Mouse (Mus musculus) A20 (cell line): ENCODE measurements around the gene Neo1.
A peak's percentile ranks its signal among the peaks of the same experiment; 100 is the strongest.

ENCODE experiments used
- DNase-seq: peaks from one replicate; pipeline ENCODE4 v3.0.0-alpha.2; 2011; ENCODE audit warnings: low read depth, low spot score

Neo1 gene

DNA sequence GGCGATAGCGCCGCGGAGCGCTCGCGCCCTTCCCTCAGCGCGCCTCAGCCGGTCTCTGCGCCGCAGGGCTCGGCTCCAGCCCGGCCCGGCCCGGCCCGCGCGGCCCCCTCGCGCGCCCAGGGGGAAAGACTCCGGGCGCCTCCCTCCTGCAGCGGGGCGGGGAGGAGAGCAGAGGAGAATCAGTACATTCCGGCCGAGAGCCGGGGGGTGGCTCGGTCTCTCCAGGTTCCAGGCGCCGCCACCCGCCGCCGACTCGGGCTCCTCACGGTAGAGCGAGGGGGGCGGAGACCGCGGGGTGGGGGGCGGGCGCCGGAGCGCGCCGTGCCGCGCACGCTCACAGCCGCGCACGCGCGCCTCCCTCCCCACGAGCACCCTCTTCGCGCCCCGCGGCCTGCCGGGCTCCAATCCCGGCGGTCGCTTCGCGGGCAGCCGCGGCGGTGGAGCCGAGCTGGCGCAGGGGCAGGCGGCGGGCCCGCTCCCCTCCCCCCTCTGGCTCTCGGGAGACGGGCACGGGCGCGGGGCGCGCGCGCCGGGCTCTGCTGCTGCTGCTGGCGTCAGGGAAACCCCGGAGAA, at the start of gene Neo1:
Gene Neo1 (minus strand): TSS at position 283 of the 573 bp plus-strand sequence.
- no peak for DNase-seq

DNA sequence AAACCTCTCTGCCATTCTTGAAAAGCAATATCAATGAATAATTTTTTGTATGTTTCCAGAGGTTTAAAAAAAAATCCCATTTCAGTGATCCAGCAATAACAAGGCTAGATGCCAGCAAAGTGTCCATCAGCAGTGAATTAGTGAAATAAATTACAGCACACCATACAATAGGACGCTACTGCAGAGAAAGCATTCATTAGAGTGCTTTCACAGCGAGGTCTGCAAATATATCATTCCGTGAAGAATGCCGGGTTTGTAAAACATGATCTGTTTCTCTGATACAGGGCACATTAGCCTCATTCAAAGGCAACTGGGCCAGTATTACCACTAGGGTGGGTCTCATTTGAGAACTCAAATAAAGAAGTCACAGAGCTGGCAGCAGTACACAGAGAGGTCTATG, 39.4 kb upstream of the Neo1 start:
- no peak for DNase-seq

DNA sequence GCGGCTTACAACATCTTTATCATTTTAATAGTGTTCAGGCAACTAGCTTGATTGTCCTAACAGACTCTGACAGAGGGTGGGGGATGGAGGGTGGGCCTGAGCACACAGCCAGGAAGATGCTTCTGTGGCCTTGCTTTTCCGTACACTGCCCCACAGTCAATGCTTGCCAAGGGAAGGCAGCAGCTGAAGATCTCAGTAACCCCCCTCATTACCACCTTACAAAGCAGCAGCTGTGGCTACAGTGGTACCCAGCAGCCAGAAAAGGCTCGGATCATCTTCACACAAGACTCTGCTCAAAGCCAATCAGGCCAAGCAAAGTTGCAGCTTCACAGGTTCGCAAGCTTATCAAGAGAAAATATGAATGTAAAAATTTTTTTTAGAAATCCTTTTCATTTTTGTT, 37.6 kb upstream of the Neo1 start:
- DNase-seq: no peak

DNA sequence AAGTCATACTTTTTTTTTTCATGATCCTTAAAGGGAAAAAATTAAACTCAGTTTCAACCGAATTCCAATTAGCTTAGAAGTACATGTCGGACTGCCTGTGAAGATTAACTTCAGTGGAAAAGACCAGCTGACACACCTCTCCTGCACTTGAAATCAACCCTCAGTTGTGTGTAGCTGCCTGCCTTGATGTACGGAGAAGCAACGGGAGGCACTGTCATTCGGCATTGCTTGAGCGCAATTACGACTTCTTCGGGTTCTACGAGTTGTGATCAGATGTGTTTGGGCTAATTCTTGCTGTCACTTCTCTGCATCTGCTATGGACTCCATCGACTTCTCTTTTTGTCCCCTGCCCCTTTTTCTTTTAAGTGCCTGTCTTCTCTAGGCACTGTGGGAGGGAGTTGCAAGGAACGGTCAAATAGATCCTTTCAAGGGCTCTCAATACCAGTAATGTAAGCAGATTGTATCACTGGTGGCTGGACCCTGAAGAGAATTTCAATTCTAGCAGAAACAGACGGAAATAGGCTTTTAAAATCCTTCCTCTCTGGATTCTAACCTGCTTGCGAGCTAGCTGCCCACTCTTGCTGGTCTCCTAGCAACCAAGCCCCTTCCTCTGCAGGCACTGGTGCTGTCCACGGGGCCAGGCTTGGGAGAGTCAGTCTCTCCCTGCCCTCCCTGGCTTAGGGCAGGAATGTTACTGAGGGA, 36.0 kb upstream of the Neo1 start:
- no peak for DNase-seq

DNA sequence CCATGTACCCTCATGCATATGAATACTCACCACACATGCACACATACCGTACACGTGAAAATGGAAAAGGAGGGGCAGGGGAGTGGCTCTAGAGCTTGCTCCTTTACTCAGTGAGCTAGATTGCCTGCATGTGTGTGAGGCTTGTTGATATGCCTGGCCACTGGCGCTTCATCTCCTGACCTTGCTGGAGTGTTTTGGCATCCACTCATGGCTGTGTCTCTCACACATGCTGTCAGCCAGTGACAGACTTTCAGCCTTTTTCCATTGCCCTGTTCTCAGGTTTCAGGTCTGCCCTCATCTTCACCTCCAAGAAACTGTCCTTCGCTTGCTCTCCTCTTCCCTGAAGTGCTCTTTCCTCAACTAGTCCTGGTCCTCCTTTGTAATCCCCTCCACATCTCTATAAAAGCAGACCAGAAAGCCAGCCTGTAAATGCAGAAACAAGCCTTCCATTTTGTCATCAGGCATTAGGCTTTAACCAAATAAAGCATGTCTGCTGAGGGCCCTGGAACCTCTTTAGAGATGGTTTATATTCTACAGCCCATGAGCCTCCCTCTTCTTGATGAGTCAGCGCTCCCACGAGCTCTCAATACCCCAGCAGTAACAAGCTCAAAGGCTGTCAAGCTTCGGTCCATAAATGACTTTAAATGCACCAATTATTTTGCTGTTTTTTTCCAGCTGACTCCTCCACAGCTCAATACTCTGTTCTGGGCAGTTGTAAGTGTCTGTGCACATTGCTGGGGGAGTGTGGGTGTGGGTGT, 35.2 kb upstream of the Neo1 start:
- DNase-seq: no peak

DNA sequence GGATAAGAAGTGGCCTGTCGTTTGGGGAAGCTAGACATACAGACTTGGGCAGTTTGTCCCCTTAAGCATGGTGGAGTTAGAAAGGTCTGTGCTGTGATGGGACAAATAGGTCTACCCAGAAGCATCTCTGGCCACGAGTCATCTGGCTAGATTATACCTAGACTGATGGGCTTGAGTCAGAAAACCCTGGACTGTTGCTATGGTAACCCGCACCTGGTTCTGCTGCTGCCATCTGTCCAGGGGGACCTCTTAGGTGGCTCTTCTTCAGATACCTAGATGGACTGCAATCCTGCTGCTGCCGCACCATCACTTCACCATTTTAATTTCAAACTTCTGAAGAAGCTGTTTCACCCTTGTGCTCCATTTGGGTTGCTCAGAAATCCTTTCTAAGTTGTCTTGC, 34.0 kb upstream of the Neo1 start:
- no peak for DNase-seq

DNA sequence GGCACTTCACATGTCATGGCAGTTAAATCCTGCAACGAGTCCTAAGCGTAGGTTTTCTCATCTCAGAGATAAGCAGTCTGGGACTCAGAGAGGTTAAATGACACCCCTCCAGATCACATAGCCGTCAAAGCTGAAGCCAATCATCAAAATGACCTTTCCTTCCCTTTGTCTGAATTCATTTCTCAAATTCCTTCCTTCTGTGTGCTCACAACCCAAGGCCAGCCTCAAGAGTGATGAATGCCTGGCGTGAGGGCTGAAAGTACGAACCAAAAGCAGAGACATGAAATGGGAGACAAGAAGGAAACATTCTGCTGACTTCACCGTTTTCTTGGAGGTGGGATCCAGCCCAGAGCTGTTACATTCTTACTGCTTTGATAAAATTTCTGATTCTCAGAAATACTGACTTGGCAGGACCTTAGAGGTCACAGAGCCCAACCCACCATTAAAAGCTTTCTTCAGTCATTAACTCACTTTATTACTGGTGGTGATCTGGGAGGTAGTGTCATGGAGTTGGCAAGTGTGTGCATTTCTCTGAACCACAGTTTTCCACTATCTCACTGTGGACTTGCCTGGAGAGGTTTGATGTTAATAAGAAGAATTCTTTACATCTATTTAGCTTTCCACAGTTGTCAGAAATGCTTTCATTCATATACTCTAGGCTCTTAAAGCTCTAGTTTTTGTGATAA, 29.5 kb upstream of the Neo1 start:
- no peak for DNase-seq

DNA sequence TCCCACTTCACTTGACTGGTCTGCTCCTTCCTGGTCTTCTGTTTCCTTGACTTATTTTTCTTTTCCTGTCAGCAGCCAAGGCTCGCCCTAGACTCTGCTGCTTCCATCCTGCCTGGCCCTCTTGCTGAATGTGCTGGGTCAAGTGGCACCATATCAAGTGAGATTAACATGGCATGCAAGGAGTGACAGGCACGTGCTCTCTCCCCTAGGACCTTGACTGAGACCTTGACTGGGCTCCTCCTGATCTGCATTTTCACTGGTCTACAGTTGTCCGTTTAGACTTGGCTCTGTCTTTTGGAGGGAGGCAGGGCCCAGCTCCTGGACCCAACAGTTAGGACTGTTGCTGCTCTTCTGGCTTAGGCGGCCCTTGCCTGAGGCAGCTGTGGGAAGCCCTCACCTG, 26.2 kb upstream of the Neo1 start:
- no peak for DNase-seq

DNA sequence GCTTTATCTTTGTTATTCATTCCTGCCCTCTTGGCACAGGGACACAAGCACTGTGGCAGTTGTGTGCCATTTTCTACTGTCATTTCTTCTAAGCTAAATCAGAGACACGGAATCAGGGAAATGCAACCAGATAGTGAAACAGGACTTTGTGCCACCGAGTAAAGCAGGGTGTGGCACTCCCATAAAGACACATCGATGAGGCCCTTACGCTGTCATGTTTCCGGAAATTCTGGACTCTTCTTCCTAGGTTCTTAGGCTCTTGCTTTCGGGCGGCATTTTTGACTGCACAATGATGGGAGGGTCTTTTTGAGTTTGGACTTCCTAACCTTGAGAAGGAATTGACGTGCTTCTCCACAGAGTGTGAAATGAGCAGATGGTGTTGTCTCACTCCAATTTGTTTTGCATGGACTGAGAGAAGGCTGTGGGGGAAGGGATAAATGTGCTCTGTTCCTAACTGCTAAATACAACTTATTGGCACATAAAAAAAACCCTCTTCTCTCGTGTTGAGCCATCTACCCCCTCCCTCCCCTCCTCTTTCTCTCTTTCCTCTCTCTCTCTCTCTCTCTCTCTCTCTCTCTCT, 23.9 kb upstream of the Neo1 start:
- no peak for DNase-seq

DNA sequence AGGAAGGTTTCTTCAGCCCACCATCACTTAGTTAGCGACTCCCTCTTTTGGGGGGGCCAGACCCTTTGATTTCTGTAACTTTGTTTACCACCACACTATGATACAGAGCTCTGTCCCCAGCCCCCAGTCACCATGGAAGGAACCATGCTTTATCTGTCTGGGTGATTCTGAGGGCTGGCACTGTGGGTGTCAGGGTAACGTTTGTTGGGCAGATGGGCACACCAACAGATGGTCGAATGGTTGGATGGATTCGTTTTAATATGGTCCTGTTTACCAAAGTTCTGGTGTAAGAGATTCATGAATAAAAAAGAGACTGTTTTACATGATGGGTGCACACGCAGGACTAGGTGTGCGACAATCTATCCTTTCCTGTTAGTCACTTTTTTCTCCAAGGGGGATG, 22.9 kb upstream of the Neo1 start:
- no peak for DNase-seq

DNA sequence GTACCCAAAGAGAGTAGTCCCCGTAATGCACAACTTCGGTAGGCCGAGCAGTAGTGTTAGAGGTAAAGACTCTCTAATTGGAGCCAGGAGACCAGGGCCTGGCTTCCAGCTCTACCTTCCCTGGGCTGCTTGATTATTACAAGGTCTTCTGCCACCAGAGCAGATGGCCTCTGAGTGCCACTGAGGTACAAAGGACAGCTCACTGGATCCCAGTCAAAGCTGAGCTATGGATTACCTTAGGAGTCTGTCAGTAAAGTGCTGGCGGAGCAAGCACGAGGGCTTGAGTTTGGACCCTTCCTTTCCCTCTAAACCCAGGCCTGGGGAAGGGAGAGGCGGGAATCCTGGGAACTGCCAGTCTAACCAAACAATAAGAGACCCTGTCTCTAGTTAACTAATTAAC, 21.8 kb upstream of the Neo1 start:
- no peak for DNase-seq

DNA sequence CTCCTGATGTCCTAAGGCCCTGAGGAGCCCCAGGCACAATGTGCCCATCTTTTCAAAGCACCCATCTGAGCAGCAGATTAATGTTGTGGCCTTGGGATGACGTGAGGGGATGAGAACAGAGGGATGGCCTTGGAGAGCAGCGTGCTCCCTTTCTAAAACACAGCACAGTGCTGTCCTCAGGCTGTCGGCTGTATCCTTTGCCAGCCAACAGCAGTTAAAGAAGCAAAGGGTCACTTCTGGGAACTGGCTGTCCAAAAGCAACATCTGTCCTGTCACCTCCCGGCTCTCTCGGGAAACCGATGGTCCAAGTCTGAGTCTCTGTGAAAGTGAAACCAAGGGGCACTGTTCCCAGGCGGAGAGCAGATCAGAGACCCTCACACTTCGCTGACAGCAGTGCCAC, 20.0 kb upstream of the Neo1 start:
- no peak for DNase-seq

DNA sequence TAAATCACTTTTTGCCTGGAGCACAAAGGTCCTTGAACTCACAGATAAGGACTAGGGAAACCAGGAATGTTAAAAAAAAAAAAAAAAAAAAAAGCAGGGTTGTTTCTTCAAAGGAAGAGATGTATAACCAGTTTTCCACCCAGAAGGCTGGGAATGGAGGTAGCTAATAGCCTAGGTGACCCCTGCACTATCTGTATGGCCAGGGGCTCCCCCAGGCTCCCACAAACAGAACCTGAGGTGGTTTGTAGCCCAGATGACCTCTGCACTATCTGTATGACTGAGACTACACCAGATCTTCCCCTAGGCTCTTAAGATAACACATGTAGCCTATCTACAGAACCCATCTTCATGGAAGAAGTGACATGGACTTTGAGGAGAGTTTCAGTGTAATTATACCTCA, 5.6 kb upstream of the Neo1 start:
- DNase-seq: no peak

DNA sequence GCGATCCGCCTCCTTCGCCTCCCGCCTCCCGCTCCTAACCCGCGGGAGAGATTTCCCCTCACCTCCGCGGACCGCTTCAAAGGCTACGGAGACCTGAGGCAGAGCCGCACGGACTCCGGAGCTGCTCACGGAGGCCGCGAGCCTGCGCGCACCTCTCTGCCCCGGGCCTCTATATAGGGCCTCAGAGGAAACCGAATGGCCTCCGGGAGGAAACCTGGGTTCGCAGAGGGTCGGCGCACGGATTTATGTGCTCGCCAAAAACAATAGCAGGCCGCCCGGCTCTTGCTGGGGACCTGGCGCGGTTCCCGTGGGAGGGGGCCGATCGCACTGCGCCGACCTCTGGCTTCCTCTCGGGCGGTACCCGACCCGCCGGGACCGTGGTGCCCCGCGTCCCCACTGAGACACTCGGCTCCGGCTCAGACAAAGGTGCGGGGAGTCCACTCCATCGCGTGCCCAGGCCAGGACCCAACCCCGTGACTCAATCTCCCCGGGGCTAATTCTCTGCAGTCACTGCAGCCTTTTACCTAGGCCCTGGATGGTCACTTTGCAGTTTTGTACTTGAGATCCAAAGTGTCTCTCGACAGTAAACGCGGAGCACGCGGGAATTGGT, 596 bp upstream of the Neo1 start:
- DNase-seq: no peak

DNA sequence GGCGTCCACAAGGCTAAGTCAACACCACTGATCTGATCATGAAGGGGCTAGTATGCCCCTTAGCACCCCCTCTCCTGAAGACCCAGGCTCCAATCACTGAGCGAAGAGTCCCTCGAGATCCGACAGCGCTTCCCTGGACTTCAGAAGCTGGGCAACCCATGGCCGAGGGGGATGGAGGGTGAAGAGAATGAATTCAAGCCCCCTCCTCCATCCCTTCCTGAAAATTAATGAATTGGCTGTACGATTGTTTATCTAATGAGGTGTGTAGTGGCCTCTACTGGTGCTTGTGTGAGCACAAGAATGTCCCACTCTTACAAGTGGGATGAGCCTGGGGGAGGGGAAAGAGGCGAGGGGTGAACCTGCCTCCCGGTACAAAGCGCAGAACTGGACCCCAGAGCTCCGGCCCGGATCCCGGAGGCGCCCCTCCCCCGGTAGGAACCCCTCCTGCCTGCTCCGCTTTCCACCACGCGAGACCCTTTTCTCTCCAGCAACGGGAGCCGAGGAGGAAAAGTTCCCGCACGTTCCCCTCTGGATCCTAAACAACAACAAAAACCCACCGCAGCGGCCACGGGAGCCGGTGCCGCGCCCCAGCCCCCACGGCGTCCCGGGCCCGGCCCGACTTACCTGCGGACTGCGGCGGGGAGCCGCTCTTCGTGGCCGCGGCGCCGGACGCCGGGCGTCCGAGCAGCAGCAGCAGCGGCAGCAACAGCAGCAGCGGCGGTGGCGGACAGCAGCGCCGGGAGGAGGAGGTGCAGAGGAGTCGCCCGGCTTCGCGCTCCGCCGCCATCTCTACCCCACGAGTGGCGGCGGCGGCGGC, 691 bp downstream of the Neo1 start:
- DNase-seq: no peak

DNA sequence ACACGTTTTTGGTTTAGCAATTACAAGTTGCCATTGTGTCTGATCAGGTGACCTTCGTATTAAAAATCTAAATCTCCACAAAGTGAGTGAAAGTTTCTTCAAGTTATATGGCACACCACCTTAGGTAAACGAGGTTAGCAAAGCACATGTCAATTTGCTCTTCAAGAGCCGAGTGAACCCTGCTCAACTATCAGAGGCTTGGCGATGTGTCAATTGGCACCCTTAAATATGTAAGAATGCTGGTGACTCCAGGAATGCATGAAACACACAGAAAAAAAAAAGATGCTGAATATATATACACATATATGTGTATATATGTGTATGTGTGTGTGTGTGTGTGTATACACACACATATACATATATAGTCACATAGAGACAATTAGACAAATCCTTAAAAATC, 1.4 kb downstream of the Neo1 start:
- no peak for DNase-seq

DNA sequence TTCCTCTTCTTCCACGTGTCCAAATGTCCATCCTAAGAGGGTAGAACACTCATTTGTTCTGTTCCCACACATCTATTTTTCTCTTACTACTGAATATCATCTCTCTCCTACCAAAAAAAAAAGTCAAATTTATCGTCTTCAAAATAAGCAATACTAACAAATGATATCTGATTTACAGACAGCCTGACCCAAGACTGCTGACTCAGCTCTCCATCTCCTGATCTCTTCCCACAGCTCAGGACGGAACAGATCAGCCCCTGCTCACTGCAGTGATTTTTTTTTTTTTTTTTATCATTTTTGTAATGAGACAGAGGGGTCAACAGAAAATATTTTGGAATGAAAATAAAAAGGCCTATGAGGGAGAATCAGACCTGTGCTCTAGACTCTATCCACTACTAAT, 2.7 kb downstream of the Neo1 start:
- no peak for DNase-seq

DNA sequence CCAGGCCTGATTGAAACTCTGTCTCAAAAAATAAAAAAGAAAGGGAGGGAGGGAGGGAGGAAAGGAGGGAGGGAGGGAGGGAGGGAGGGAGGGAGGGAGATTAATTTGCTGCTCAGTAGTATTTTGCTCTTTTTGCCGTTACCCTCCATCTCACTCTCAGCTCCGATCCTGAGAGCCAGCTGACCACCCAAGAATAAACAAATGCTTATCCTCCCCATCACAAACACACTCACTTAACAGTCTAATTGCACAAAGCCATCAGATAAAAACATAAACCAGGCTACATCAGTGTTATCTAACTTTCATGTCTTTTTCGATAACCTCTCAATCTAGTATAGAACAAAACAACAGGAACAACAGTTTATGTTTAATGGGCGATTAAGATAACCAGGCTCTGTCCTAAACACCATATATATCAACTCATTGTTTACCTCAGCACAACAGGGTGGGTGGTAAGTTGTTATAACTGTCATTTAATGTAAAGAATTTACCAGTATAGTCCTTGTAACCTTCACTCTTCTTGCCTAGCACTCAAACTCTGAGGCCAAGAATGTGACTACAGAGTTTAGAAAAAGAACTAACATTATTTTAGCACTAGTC, 11.9 kb downstream of the Neo1 start:
- no peak for DNase-seq

DNA sequence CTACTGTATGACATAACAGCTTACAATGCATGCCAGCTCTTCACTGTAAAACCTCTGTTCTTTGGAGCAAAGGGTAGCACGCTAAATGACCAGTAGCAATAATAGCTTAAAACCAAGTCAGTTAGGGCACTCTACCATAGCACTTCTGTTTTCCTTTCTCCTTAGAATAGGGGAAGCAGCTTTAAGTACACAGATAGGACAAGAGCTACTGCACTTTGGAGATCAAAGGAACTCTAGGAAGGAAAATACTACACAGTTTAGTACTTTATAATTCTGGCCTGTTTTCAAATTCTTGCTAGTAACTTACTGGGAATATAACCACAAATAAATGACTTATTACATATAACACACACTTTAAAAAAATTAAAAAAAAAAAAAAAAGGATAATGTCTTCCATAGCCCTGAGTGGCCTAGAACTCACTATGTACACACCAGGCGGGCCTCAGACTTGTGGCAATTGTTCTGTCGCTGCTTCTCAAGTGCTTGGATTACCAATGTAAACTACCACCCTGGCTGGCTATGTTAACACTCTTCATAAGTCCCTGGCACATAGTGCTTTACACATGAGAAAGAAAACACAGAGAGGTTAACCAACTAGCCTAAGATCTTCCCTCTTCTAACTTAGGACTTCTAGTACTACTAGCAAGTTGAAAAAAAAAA, 20.1 kb downstream of the Neo1 start:
- DNase-seq: no peak

DNA sequence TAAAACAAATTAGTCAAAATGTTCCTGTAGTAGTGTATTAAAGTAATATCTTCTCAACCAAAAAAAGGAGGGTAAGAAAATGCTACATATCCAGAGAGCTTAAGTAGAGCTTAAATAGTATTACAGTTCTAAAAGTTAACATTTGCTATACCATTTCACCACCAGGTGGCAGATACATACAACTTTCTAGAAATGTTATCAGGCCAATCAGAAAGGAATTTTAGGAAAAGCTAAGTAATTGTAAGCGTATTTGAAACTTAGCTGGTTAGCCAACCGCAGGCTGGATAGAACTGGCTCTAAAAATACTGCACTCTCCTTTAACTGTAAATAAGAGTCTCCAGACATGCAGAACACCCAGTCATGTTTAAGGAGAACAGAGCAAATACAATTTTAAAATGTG, 22.9 kb downstream of the Neo1 start:
- DNase-seq: peak; percentile 52
